Mouse (Mus musculus): ENCODE measurements around the gene Nme7. TPM values are rescaled to one million over a fixed set of nuclear protein-coding genes. Genes with fewer than 3 reads are reported as not detected.

Gene Nme7
- total RNA-seq, 2 experiments from 2014 or later = 5.8 to 6.2 TPM

GRCm38 (mm10) chr1:164376761-164377487 is 73.0 kb downstream of the Nme7 start:
- no peak for DNase-seq
- intact Hi-C loops (cut with DNase I) = no loop called here

- intact Hi-C loops (cut with DNase I) = no loop called here
- no peak for DNase-seq
Measured at GRCm38 (mm10) chr1:164383621-164384020, 79.7 kb downstream of the Nme7 start.

GRCm38 (mm10) chr1:164384354-164384753 is 80.4 kb downstream of the Nme7 start:
- intact Hi-C loops (cut with DNase I) = no loop called here
- no peak for DNase-seq

- no peak for DNase-seq
- intact Hi-C loops (cut with DNase I) = no loop called here
Measured at GRCm38 (mm10) chr1:164384972-164385371, 81.1 kb downstream of the Nme7 start.

GRCm38 (mm10) chr1:164389743-164390142 is 85.8 kb downstream of the Nme7 start:
- DNase-seq = no peak
- intact Hi-C loops (cut with DNase I) = no loop called here

- peak; percentile 54 to 55 for DNase-seq
Measured at GRCm38 (mm10) chr1:164392176-164392575, 88.3 kb downstream of the Nme7 start.

GRCm38 (mm10) chr1:164395131-164395780 is 91.3 kb downstream of the Nme7 start:
- intact Hi-C loops (cut with DNase I) = no loop called here

More at GRCm38 (mm10) chr1:164392176-164392575, 88.3 kb downstream of the Nme7 start:
- intact Hi-C loops (cut with DNase I) = no loop called here

GRCm38 (mm10) chr1:164397672-164398071 is 93.8 kb downstream of the Nme7 start:
- no peak for DNase-seq
- intact Hi-C loops (cut with DNase I) = no loop called here

More at GRCm38 (mm10) chr1:164395131-164395780, 91.3 kb downstream of the Nme7 start:
- DNase-seq = no peak

GRCm38 (mm10) chr1:164399578-164399977 is 95.7 kb downstream of the Nme7 start:
- intact Hi-C loops (cut with DNase I) = no loop called here
- no peak for DNase-seq

- intact Hi-C loops (cut with DNase I) = no loop called here
- peak; percentile 37 to 60 for DNase-seq
Measured at GRCm38 (mm10) chr1:164405385-164405802, 101.5 kb downstream of the Nme7 start.

GRCm38 (mm10) chr1:164406506-164406905 is 102.6 kb downstream of the Nme7 start:
- intact Hi-C loops (cut with DNase I) = no loop called here
- no peak for DNase-seq

- intact Hi-C loops (cut with DNase I) = no loop called here
Measured at GRCm38 (mm10) chr1:164408655-164409054, 104.7 kb downstream of the Nme7 start.

GRCm38 (mm10) chr1:164411306-164411705 is 107.4 kb downstream of the Nme7 start:
- DNase-seq = no peak
- intact Hi-C loops (cut with DNase I) = no loop called here

More at GRCm38 (mm10) chr1:164408655-164409054, 104.7 kb downstream of the Nme7 start:
- DNase-seq = no peak

GRCm38 (mm10) chr1:164412906-164413305 is 109.0 kb downstream of the Nme7 start:
- intact Hi-C loops (cut with DNase I) = no loop called here
- no peak for DNase-seq

GRCm38 (mm10) chr1:164413608-164414007 is 109.7 kb downstream of the Nme7 start:
- intact Hi-C loops (cut with DNase I) = no loop called here
- no peak for DNase-seq

GRCm38 (mm10) chr1:164415347-164415751 is 111.4 kb downstream of the Nme7 start:
- intact Hi-C loops (cut with DNase I) = no loop called here
- no peak for DNase-seq

- intact Hi-C loops (cut with DNase I) = no loop called here
- no peak for DNase-seq
Measured at GRCm38 (mm10) chr1:164416692-164417394, 112.9 kb downstream of the Nme7 start.

GRCm38 (mm10) chr1:164417604-164418003 is 113.7 kb downstream of the Nme7 start:
- intact Hi-C loops (cut with DNase I) = no loop called here
- peak in 1 of 2 experiments; percentile 39 for DNase-seq

- intact Hi-C loops (cut with DNase I) = no loop called here
Measured at GRCm38 (mm10) chr1:164418320-164418719, 114.4 kb downstream of the Nme7 start.

GRCm38 (mm10) chr1:164419401-164419800 is 115.5 kb downstream of the Nme7 start:
- intact Hi-C loops (cut with DNase I) = no loop called here

More at GRCm38 (mm10) chr1:164418320-164418719, 114.4 kb downstream of the Nme7 start:
- no peak for DNase-seq

GRCm38 (mm10) chr1:164420623-164421354 is 116.9 kb downstream of the Nme7 start:
- intact Hi-C loops (cut with DNase I) = no loop called here
- no peak for DNase-seq

More at GRCm38 (mm10) chr1:164419401-164419800, 115.5 kb downstream of the Nme7 start:
- no peak for DNase-seq

All from heart, postnatal 10 days (tissue).